Mouse (Mus musculus) heart, postnatal 4 days (tissue): Measurements from ENCODE around the gene Olfr1444. TPM values are rescaled to one million over a fixed set of nuclear protein-coding genes. Genes with fewer than 3 reads are reported as not detected.

Experiments used
- DNase-seq: peaks from one replicate; pipeline ENCODE4 v3.0.0; 2021
- total RNA-seq, 2 experiments: library from RNA; stranded (reverse); gene quantifications; 2 replicates each; pipeline ENCODE4 v1.2.3; 2021

Gene Olfr1444
- not detected for total RNA-seq

- DNase-seq: no peak
These were observed at the start of gene Olfr1444 for GRCm38 (mm10) chr19:12856983-12857382. Gene Olfr1444 (plus strand): TSS chr19:12857283.

GRCm38 (mm10) chr19:12812644-12813364, 44.3 kb upstream of the Olfr1444 start:
- no peak for DNase-seq

GRCm38 (mm10) chr19:12813883-12814282, 43.2 kb upstream of the Olfr1444 start:
- DNase-seq: no peak

GRCm38 (mm10) chr19:12818507-12818906, 38.6 kb upstream of the Olfr1444 start:
- DNase-seq: no peak

GRCm38 (mm10) chr19:12820383-12820782, 36.7 kb upstream of the Olfr1444 start:
- peak; percentile 24 for DNase-seq

- no peak for DNase-seq
These were observed 32.5 kb upstream of the Olfr1444 start for GRCm38 (mm10) chr19:12824549-12824948.

GRCm38 (mm10) chr19:12830823-12831430, 26.2 kb upstream of the Olfr1444 start:
- DNase-seq: no peak

- DNase-seq: no peak
These were observed 25.5 kb upstream of the Olfr1444 start for GRCm38 (mm10) chr19:12831559-12831958.

- no peak for DNase-seq
These were observed 23.5 kb upstream of the Olfr1444 start for GRCm38 (mm10) chr19:12833625-12834024.

GRCm38 (mm10) chr19:12838507-12838906, 18.6 kb upstream of the Olfr1444 start:
- no peak for DNase-seq

GRCm38 (mm10) chr19:12846382-12846781, 10.7 kb upstream of the Olfr1444 start, which contains the start of gene Gm5244:
Gene Gm5244 (plus strand): TSS chr19:12846682.
- DNase-seq: no peak

- DNase-seq: no peak
These were observed 26.5 kb downstream of the Olfr1444 start, which contains the start of gene Olfr1445 for GRCm38 (mm10) chr19:12883555-12883954. Gene Olfr1445 (plus strand): TSS chr19:12883855.

GRCm38 (mm10) chr19:12893424-12893823, 36.3 kb downstream of the Olfr1444 start, which contains the start of gene Olfr1446:
Gene Olfr1446 (minus strand): TSS chr19:12893524.
- DNase-seq: no peak

- DNase-seq: no peak
These were observed 46.6 kb downstream of the Olfr1444 start, which contains the start of gene Olfr1447 for GRCm38 (mm10) chr19:12903643-12904042. Gene Olfr1447 (minus strand): TSS chr19:12903743.

Other genes with a start within 250 kb of the Olfr1444 start
- not detected for gene Glyat, start 224.0 kb upstream of the Olfr1444 start, total RNA-seq
- not detected for gene Olfr1442, start 186.8 kb upstream of the Olfr1444 start, total RNA-seq
- not detected for gene Olfr1443, start 179.2 kb upstream of the Olfr1444 start, total RNA-seq
- gene Keg1, start 161.5 kb upstream of the Olfr1444 start, total RNA-seq: not detected
- 1 to 10 TPM; 3.1 to 3.5 TPM for gene Cntf, start 91.7 kb upstream of the Olfr1444 start, total RNA-seq
- gene Zfp91, start 61.2 kb upstream of the Olfr1444 start, total RNA-seq: 10 to 100 TPM; 81.2 to 83.3 TPM
- gene Lpxn, start 61.1 kb upstream of the Olfr1444 start, total RNA-seq: under 1 TPM; 0.67 to 0.90 TPM
- not detected for gene Gm5244, start 10.6 kb upstream of the Olfr1444 start, total RNA-seq
- gene Olfr1445, start 26.6 kb downstream of the Olfr1444 start, total RNA-seq: not detected
- not detected for gene Olfr1446, start 36.2 kb downstream of the Olfr1444 start, total RNA-seq
- not detected for gene Olfr1447, start 46.5 kb downstream of the Olfr1444 start, total RNA-seq
- not detected for gene Olfr1448, start 67.1 kb downstream of the Olfr1444 start, total RNA-seq
- not detected for gene Olfr1449, start 73.6 kb downstream of the Olfr1444 start, total RNA-seq
- gene Olfr1450, start 93.0 kb downstream of the Olfr1444 start, total RNA-seq: not detected
- gene Olfr1451, start 137.7 kb downstream of the Olfr1444 start, total RNA-seq: not detected
- gene Olfr1453, start 171.0 kb downstream of the Olfr1444 start, total RNA-seq: not detected
- gene Olfr1454, start 203.3 kb downstream of the Olfr1444 start, total RNA-seq: not detected
- gene Olfr1457, start 240.6 kb downstream of the Olfr1444 start, total RNA-seq: not detected
- gene Olfr1458, start 249.5 kb downstream of the Olfr1444 start, total RNA-seq: not detected